Mouse (Mus musculus) naive thymus-derived CD4-positive, alpha-beta T cell, adult 2 months (primary cell): ENCODE measurements around the gene Cyb5r1.

ENCODE experiments used
- DNase-seq: peaks from one replicate; pipeline ENCODE4 v3.0.0-alpha.2; 2011; ENCODE audit warnings: low read depth

Cyb5r1 gene

GRCm38 (mm10) chr1:134405509-134406413, at the start of gene Cyb5r1:
TSS of gene Cyb5r1 (plus strand) at chr1:134405559.
- DNase-seq, result peak; percentile 84

GRCm38 (mm10) chr1:134357461-134357860, 47.9 kb upstream of the Cyb5r1 start:
- no peak for DNase-seq

- DNase-seq, result no peak
These were observed 44.7 kb upstream of the Cyb5r1 start for GRCm38 (mm10) chr1:134360656-134361055.

GRCm38 (mm10) chr1:134361195-134361856, 44.0 kb upstream of the Cyb5r1 start:
- peak; percentile 38 for DNase-seq

- DNase-seq, result peak; percentile 96
These were observed 43.5 kb upstream of the Cyb5r1 start, which contains the start of gene Tmem183a for GRCm38 (mm10) chr1:134361857-134362212. TSS of gene Tmem183a (minus strand) at chr1:134361979.

GRCm38 (mm10) chr1:134363194-134363593, 42.2 kb upstream of the Cyb5r1 start:
- no peak for DNase-seq

- no peak for DNase-seq
These were observed 39.9 kb upstream of the Cyb5r1 start for GRCm38 (mm10) chr1:134365491-134365890.

- peak; percentile 65 for DNase-seq
These were observed 36.5 kb upstream of the Cyb5r1 start for GRCm38 (mm10) chr1:134368777-134369337.

- DNase-seq, result no peak
These were observed 31.2 kb upstream of the Cyb5r1 start for GRCm38 (mm10) chr1:134374124-134374523.

GRCm38 (mm10) chr1:134381051-134381450, 24.3 kb upstream of the Cyb5r1 start:
- no peak for DNase-seq

GRCm38 (mm10) chr1:134381795-134382625, 23.3 kb upstream of the Cyb5r1 start:
- DNase-seq, result peak; percentile 30

GRCm38 (mm10) chr1:134384581-134384980, 20.8 kb upstream of the Cyb5r1 start:
- DNase-seq, result no peak

GRCm38 (mm10) chr1:134385176-134385575, 20.2 kb upstream of the Cyb5r1 start:
- no peak for DNase-seq

GRCm38 (mm10) chr1:134385666-134386065, 19.7 kb upstream of the Cyb5r1 start, which contains the start of gene 4933406M09Rik:
TSS of gene 4933406M09Rik (plus strand) at chr1:134385940.
- DNase-seq, result no peak

- DNase-seq, result no peak
These were observed 11.5 kb upstream of the Cyb5r1 start for GRCm38 (mm10) chr1:134393827-134394226.

GRCm38 (mm10) chr1:134398210-134398609, 7.1 kb upstream of the Cyb5r1 start:
- DNase-seq, result no peak

GRCm38 (mm10) chr1:134399735-134400134, 5.6 kb upstream of the Cyb5r1 start:
- DNase-seq, result no peak

- no peak for DNase-seq
These were observed 1.0 kb downstream of the Cyb5r1 start for GRCm38 (mm10) chr1:134406414-134406771.

- DNase-seq, result no peak
These were observed 2.7 kb downstream of the Cyb5r1 start for GRCm38 (mm10) chr1:134408080-134408479.

GRCm38 (mm10) chr1:134411706-134412629, 6.6 kb downstream of the Cyb5r1 start:
- DNase-seq, result no peak

GRCm38 (mm10) chr1:134414038-134414437, 8.7 kb downstream of the Cyb5r1 start:
- no peak for DNase-seq
